Mouse (Mus musculus): ENCODE measurements at regions not wholly inside any gene's neighbourhood (a gene's known extent, or its start where the extent isn't known, plus 50 kb on each side); places are given as distances from the start of the nearest gene placed in this dataset.

GRCm38 (mm10) chr4:152729421-152729820, 251.8 kb upstream of the Kcnab2 start:
- DNase-seq (ENCODE audit: low spot score): no peak

DNA sequence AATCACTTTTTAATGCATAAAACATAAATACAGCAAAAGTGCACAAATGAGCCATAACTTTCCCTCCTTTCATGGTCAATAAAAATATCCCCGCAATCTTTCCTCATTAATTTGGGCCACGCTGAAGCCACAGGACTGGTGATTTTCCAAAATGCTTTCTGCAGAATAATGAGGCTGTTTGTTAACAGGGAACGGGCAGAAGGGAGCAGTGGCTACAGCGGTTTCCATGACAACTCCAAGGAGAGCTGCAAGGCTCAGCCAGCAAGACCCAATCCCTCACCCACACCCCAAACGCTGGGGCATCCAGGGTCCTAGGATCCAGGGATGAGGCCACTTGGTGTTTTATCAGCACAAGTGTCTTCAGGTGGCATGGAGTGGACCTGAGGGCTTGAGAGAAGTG, 248.2 kb upstream of the Kcnab2 start:
- DNase-seq (ENCODE audit: low spot score): no peak

DNA sequence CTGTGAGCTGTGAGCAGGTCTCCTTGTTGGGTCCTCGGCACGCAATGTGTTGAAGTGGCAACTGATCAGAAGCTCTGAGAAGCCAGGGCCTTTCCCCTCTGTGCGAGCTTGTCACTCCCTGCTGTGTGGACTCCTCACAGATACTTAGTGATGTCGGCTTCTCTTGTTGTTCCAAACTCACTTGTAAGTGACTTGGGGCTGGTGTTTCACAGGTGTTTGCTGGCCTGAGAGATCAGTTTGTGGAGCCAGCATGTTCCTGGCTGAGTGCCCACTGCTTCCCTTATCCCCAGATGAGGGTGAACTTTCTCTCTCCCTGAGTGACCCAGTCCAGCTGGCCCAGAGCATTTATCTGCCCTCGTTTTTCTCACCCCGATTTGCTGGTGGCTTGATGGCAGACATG, 247.8 kb upstream of the Kcnab2 start:
- no peak for DNase-seq (ENCODE audit: low spot score)

GRCm38 (mm10) chr4:152724741-152725140, 247.1 kb upstream of the Kcnab2 start:
- DNase-seq (ENCODE audit: low spot score): no peak

GRCm38 (mm10) chr4:152724026-152724425, 246.4 kb upstream of the Kcnab2 start:
- DNase-seq (ENCODE audit: low spot score): no peak

DNA sequence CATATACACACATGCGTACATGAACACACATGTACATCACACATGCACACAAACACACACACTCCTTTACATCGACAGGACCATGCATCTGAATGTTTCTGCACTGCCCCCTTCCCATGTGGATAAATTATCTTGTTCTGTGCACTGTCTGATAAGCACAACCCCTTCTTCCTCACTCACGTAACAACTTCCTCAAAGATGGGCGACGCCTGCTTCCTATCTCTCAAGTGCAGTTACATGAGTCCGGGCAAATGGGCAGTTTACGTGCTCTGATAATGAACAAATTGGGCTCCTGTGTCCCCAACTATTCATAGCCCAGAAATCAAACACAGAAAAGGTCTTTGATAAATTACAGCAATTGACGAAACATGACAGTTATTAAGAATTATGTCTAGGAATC, 242.9 kb upstream of the Kcnab2 start:
- no peak for DNase-seq (ENCODE audit: low spot score)

DNA sequence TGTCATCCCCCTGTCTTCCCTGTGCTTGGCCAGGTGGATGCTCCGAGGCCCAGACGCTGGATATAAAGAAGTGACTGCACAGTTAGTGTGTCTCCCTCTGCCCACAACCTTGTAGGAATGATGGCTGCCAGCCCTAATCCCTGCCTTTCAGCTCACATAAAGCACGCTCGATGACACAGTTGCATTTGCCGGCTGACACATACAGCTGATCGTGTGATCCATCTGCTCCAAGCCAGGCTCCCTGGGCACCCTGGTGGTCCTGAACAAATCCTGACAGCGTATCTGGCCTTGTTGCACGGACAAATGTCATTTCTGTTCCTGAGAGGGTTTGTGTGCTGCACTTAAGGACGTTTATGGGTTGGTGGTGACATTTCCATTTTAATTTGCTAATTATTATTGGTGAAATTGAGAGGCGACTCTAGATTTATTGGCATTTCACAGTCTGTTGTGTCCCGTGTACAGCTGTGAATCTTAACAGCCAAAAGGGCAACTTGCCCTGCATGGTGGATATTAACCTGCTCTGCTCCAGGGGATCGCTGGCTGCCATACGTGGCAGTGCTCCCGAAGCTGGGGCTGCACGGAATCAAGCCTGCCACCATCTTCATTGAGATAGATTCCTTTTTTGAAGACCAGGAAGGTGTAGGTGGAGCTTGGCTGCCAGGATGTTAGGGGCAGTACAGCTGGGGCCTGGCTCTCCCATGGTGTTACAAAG, 241.9 kb upstream of the Kcnab2 start:
- no peak for DNase-seq (ENCODE audit: low spot score)

DNA sequence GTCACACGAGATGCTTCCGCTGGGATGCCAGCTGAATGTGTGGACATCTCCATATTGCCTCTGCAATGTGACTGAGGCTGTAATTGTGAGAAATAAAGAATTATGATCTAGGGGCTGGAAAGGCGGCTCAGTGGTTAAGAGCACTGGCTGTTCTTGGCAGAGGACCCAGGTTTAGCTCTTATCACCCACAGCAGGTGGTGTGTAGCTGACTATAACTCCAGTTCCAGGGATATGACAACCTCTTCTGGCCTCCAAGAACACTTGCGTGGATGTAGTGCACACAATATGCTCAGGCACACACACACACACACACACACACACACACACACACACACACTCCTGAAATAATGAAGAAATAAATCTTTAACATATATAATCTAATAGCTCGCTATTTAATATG, 232.7 kb upstream of the Kcnab2 start:
- DNase-seq (ENCODE audit: low spot score): no peak

DNA sequence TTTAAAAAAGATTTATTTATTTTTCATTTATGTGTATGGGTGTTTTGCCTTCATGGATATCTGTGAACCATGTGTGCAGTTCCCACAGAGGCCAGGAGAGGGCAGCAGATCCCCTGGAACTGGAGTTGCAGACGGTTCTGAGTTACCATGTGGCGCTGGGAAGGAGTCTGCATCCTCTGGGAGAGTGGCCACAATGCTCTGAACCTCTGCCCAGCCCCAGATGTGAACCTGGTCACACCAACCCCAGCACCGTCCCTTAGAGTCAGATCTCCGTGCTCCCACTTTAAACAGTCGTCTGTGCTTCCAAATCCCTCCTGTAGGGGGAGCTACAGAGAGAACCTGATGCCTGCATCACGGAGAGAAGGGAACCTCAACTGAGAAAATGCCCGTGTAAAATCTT, 222.5 kb upstream of the Kcnab2 start:
- peak; percentile 26 for DNase-seq (ENCODE audit: low spot score)

DNA sequence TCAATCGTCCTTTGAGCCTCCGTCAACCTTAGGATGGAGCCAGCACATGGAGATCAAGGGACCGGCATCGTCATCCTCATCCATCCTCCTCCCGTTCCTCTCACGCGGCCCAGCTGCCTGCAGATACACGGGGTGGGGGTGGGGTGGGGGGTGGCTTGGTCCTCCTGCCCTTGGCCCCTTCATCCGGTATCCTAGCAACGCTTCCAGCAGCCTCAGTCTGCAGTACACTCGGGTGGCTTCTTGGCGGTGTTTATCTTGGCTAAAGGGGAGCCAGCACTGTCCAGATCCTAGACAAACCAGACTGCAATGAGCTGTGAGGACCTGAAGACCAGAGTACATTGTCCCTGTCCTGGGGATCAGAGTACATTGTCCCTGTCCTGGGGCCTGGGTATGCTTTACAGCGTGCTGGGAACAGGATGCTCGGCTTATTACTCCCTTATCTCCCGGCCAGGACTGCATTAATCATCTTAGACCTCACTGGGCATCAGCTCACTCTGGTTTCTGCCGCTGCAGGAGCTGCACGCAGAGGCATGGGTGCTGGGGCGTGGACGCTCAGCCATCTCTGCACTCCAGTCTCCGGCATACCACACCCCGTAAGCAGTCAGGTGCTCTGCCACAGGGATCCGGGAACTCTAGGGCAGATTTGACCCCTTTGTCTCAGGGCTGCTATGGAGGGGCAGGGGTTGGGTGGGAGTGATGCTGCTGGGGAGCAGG, 219.7 kb upstream of the Kcnab2 start:
- DNase-seq (ENCODE audit: low spot score): no peak

DNA sequence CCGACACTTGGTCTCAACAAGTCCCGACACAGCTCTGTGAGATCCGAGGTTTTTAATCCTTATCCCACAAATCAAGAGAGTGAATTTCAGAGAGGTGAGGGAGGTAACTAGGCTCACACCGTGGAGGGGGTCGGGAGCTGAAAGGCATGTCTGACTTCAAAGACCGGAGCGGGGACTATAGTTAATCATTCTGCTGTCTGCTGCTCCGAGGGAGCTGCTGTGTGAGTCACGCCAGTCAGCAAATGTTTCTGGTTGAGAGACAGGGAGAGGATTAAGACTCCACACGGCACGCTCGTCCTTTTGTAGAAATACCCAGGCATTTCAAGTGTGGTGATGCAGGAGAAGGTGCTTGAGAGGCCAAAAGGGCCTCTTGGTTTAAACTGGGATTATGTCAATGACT, 214.1 kb upstream of the Kcnab2 start:
- no peak for DNase-seq (ENCODE audit: low spot score)

- no peak for DNase-seq (ENCODE audit: low spot score)
These were observed 213.6 kb upstream of the Kcnab2 start for GRCm38 (mm10) chr4:152691302-152691701.

DNA sequence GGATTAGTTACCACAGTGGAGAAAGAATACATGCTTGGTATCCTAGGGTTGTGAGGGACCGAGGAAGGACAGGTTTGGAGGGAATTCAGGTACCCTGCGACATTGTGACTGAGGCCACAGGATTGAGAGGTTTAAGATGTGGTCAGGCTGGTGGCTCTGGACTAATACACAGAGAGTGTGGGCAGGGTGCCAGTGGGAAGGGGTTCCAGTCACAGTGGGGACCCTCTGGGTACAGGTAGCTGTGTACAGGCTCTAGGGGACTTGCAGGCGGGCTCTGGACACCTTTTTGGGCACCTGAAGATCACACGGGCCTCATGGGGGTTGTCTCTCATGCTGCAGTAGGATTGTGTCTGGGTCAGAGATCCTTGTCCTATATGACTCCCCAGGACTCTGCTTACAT, 213.1 kb upstream of the Kcnab2 start:
- no peak for DNase-seq (ENCODE audit: low spot score)

GRCm38 (mm10) chr4:152689831-152690230, 212.2 kb upstream of the Kcnab2 start:
- DNase-seq (ENCODE audit: low spot score): no peak

GRCm38 (mm10) chr4:152686509-152687081, 208.9 kb upstream of the Kcnab2 start:
- no peak for DNase-seq (ENCODE audit: low spot score)

DNA sequence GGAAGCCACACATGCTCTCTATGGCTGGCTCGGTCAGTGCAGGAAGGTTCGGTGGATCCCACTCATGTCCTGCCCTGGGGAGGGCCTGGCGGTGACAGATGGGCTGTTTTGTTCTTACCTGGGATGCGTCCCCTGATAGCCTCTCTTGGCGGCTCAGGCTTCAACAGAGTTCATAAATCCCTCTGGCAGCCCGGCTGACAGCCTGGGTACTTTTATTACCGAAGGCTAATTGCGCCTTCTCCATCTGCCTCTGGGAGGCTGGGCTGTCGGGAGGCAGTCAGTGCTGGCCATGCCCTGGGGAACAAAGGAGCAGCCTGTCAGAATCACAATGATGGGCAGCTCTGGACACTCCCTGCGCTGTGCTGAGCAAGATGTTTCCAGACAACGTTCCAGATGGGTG, 196.5 kb upstream of the Kcnab2 start:
- DNase-seq (ENCODE audit: low spot score): no peak

DNA sequence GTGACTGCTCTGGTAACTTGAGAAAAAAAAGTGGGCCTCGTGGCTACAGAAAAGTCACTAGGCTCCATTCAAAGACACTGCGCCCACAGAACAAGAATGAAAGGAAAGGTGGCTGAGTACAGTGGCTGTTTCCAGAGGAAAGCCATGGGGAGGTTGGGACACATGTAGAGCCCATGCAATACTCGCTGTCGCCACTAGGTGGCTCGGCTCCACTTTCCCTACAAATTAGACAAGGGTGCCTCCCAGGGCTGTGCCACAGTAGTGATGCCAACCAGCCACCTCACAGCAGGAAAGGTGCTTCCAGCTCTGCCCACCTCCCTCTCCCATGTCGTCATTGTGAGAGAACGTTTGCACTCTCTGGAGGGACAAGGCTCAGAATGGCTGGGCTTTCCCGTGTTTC, 185.8 kb upstream of the Kcnab2 start:
- DNase-seq (ENCODE audit: low spot score): peak; percentile 67

DNA sequence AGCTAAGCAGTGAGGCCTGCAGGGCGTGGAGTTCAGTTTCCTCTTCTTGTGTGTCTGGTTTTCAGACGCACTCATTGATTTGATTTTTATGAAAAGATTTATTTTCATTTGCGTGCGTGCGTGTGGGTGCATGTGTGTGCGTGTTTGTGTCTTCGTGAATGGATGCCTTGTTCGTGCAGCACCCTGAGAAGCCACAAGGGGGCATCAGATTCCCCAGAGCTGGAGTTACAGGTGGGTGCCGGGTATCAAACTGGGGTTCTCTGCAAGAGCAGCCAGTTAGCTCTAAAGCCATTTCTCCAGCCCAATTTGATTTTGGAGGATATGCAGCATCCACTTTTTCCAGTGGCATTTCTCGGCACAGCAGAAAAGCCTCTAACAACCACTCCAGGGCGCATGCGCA, 185.4 kb upstream of the Kcnab2 start:
- DNase-seq (ENCODE audit: low spot score): no peak

DNA sequence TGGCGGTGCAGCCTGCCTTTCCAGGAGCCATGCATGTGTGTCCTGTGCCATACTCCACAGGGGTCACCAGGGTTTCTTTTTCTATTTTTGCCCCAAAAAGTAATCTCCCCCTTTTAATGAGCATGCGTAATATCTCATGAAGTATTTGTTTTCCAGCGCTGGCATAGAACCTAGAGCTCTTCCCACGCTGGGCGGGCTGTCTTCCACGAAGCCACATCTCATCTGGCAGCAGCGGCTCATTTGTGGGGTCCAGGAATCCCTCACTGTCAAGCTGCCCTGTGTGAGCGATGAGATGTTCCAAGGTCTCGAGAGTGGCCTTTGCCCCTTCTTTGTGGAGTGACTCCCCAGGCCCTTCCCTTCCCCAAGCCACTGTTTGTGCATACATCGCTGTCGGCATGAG, 184.8 kb upstream of the Kcnab2 start:
- DNase-seq (ENCODE audit: low spot score): no peak

DNA sequence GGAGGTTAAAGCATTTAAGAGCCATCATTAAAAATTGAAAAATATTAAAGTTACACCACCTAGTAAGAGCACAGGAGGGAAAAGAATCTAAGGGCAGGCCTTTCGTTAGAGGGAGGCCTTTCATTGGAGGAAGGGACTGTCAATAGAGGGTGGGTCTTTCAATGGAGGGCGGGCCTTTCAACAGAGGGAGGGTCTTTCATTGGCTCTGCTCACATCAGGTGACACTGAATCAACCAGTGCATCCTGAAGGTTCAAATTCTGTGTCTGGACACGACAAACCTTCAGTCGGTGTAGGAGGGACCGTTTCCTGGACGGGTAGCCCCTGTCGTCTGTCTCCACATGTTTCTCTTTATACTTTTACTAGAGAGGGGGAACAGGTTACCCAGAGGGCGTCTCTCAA, 172.5 kb upstream of the Kcnab2 start:
- peak; percentile 43 for DNase-seq (ENCODE audit: low spot score)

GRCm38 (mm10) chr4:152647620-152648019, 169.9 kb upstream of the Kcnab2 start:
- peak; percentile 68 for DNase-seq (ENCODE audit: low spot score)

DNA sequence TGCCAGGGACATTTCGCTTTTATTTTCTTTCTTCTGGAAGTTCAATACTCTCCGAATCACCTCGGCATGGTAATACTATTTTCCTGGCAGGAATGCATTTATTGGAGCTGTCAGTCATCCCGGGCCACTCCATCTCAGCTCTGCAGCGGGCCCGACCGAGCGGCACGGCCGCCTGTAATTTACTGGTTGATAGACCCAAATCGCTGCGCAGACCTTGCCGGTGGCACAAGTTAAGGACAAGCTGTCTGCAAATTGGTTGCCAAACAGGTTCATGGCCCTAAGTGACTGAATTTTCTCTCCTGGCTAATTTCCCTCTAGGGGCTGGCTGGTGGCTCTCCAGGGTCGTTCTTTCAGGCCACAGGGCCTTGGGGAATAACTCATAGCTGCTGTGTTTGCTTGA, 169.4 kb upstream of the Kcnab2 start:
- no peak for DNase-seq (ENCODE audit: low spot score)

DNA sequence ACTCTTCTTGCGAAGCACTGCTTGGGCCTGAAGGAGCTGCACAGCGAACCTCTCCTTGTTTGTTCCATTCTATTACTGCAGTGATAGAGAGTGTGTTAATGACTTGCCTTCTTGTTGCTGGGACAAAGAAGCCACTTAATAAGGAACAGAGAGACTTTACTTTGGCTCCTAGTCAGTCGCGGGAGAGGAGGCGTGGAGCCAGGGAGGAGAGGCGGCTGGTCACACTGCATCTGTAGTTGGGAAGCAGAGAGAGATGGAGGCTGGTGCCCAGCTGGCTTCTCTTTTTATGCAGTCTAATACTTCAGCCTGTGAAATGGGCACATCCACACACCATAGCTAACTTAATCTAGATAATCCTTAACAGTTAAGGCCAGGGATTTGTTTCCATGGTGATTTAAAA, 159.4 kb upstream of the Kcnab2 start:
- no peak for DNase-seq (ENCODE audit: low spot score)

DNA sequence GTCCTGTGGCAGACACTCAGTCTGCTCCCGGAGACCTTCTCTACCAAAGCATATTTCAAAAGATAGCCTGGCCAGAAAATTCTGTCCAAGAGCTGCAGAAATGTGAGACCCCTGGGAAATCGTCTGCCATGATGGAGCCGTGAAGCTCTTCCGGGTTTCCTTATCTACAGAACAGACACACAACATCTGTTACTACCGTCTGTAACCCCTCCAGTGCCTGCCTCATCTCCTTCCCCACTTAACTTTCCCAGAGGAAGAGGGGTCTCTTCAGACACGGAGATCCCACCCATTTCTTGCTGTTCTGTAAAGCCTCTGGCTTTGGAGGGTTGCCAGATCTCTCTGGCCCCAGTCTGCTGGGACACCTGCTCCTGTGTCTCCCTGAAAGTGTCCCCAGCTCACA, 156.2 kb upstream of the Kcnab2 start:
- no peak for DNase-seq (ENCODE audit: low spot score)
